Comparison of ENCODE assay signal across 10 mouse cellular contexts in the genomic region with DNA sequence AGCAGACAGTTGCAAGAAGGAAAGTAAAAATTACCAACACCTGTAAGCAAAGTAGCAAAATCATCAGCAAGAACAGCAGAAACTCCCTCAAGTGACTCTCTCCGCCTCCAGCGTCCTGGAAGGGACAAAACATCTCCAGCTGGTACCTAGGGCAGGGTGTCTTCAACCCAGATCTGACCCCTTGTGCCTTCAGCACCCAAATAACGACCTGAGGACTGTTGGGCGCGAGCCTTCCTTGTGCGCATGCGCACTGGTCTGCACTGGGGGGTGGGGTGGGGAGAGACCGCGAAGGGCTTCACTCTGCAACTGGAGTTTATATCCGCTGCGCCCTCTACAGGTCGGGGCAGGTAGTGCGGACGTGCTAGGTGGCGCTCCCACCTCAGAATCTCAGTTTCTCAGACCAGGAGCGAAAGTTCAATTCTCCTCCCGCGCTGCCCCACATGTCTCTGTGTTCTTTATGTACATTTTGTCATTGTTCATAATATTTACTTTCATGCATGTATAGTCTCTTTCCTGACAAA. TPM values are rescaled to one million over a fixed set of nuclear protein-coding genes. Genes with fewer than 3 reads are reported as not detected.
DNase-seq lines count a peak whose midpoint lies in the region; ATAC-seq and TF ChIP-seq lines count a peak whose summit lies in the region.
"Had no signal": no experiment of that assay in that cellular context is flagged by ENCODE, and none has a peak within 500 bp of the region (broad histone marks: within the 10 kb centered on the region; RNA-seq: fewer than 3 reads in every experiment).

No protein-coding gene starts in this region.

- TF ChIP-seq EP300 in heart, postnatal 0 days (IDR thresholded peaks at IDR 0.05; ENCODE audit: low read depth): no peak

- 74% methylated on average over 18 of the region's 18 CpGs for WGBS in heart, postnatal 0 days
- 81% methylated on average over 18 of the region's 18 CpGs for WGBS in forebrain, embryonic 16.5 days

- ATAC-seq in heart, postnatal 0 days (ENCODE audit: insufficient read depth, low read depth): no peak
- ATAC-seq in forebrain, embryonic 16.5 days: no peak

- no peak for DNase-seq in heart, postnatal 0 days (ENCODE audit: low spot score)
- DNase-seq in heart, adult 9 months (ENCODE audit: low spot score in 2 of 2): no peak
- peak; percentile 42 for DNase-seq in CD4-positive helper T cell, adult 2 months (ENCODE audit: low read depth, low spot score)
- DNase-seq in c-Kit-positive CD71-positive TER-119-negative erythroid progenitor cells, embryonic 14.5 days (ENCODE audit: low read depth): peak; percentile 21
- DNase-seq in natural killer cell, adult 2 months (ENCODE audit: low spot score in 2 of 2): peak; percentile 16 to 31
- no peak for DNase-seq in Muller cell, postnatal 12 days (ENCODE audit: inconsistent ontology term)
- no peak for DNase-seq in cerebellum, adult 9-10 months

- peak; percentile 33 for TF ChIP-seq CTCF in heart, postnatal 0 days (IDR thresholded peaks at IDR 0.05; ENCODE audit: low read depth)

- H3K9me3 ChIP-seq in heart, postnatal 0 days (replicated peaks; ENCODE audit: control insufficient read depth, low read length): no peaks in the 10 kb centered on the region
- no peaks in the 10 kb centered on the region for H3K9me3 ChIP-seq in forebrain, embryonic 16.5 days (ENCODE audit: control insufficient read depth, low read length)

- H3K9ac ChIP-seq in heart, postnatal 0 days (replicated peaks; ENCODE audit: low read depth, low read length): no peak overlapping the region
- no peak overlapping the region for H3K9ac ChIP-seq in forebrain, embryonic 16.5 days (replicated peaks; ENCODE audit: low read depth, low read length)

- no peak overlapping the region for H3K4me2 ChIP-seq in heart, postnatal 0 days (ENCODE audit: low read depth, low read length)
- H3K4me2 ChIP-seq in forebrain, embryonic 16.5 days (ENCODE audit: low read length): no peak overlapping the region

- H3K27me3 ChIP-seq in heart, postnatal 0 days (ENCODE audit: control insufficient read depth, insufficient read depth, low read length): peaks cover 5% of the 10 kb centered on the region; the same call in 1 of the 2 replicates
- H3K27me3 ChIP-seq in forebrain, embryonic 16.5 days (replicated peaks; ENCODE audit: control insufficient read depth, insufficient read depth, low read length): no peaks in the 10 kb centered on the region

- H3K4me3 ChIP-seq in heart, postnatal 0 days (ENCODE audit: low read depth, low read length): no peak overlapping the region
- no peak overlapping the region for H3K4me3 ChIP-seq in forebrain, embryonic 16.5 days (replicated peaks; ENCODE audit: low read length)

- H3K4me1 ChIP-seq in heart, postnatal 0 days (ENCODE audit: control insufficient read depth, insufficient read depth): no peaks in the 10 kb centered on the region
- no peaks in the 10 kb centered on the region for H3K4me1 ChIP-seq in forebrain, embryonic 16.5 days (replicated peaks; ENCODE audit: control insufficient read depth, insufficient read depth, low read length)

- H3K27ac ChIP-seq in heart, postnatal 0 days (ENCODE audit: low read depth): no peak overlapping the region
- H3K27ac ChIP-seq in forebrain, embryonic 16.5 days (ENCODE audit: low read length): no peak overlapping the region

- no peaks in the 10 kb centered on the region for H3K36me3 ChIP-seq in heart, postnatal 0 days (replicated peaks; ENCODE audit: control insufficient read depth, insufficient read depth, low read length)
- H3K36me3 ChIP-seq in forebrain, embryonic 16.5 days (ENCODE audit: control insufficient read depth, insufficient read depth): no peaks in the 10 kb centered on the region

RNA-seq across cellular contexts. Expression of a gene that starts 12.5 kb away (rescaled TPM):
- not detected in 2 replicates for total RNA-seq in heart, postnatal 0 days (2014; rRNA removed; ENCODE audit: low replicate concordance)
- not detected in 2 replicates for polyA plus RNA-seq in heart, postnatal 0 days (2015; fragmentation: Nextera tagmentation; extraction: Ambion mirVana)
- polyA plus RNA-seq in forebrain, embryonic 16.5 days (2015; fragmentation: Nextera tagmentation; extraction: Ambion mirVana): not detected in 2 replicates
- total RNA-seq: left cerebral cortex, postnatal 4 days had no signal
- polyA plus RNA-seq: neural tube, embryonic 14.5 days had no signal

RNA-seq across cellular contexts. Expression of a gene that starts 25.0 kb away (rescaled TPM):
- total RNA-seq in heart, postnatal 0 days (2014; rRNA removed; ENCODE audit: low replicate concordance): 1.2 and 2.6 TPM in 2 replicates
- polyA plus RNA-seq in heart, postnatal 0 days (2015; fragmentation: Nextera tagmentation; extraction: Ambion mirVana): 1.1 and 1.5 TPM in 2 replicates
- 243 and 248 TPM in 2 replicates for polyA plus RNA-seq in forebrain, embryonic 16.5 days (2015; fragmentation: Nextera tagmentation; extraction: Ambion mirVana)

RNA-seq across cellular contexts. Expression of a gene that starts 42.0 kb away (rescaled TPM):
- 36.8 and 39.1 TPM in 2 replicates for total RNA-seq in heart, postnatal 0 days (2014; rRNA removed; ENCODE audit: low replicate concordance)
- polyA plus RNA-seq in heart, postnatal 0 days (2015; fragmentation: Nextera tagmentation; extraction: Ambion mirVana): 27.7 and 33.5 TPM in 2 replicates
- 42.4 and 56.3 TPM in 2 replicates for polyA plus RNA-seq in forebrain, embryonic 16.5 days (2015; fragmentation: Nextera tagmentation; extraction: Ambion mirVana)

Comparison
In these comparisons a context has a peak if more than half of its experiments do, and no peak if none do; other contexts are left out.
1. DNase-seq: peak in CD4-positive helper T cell, adult 2 months (single experiment), c-Kit-positive CD71-positive TER-119-negative erythroid progenitor cells, embryonic 14.5 days (single experiment) and natural killer cell, adult 2 months (2 of 2); none in heart, postnatal 0 days (single experiment), heart, adult 9 months (0 of 2), Muller cell, postnatal 12 days (single experiment) and cerebellum, adult 9-10 months (single experiment).
2. RNA of a gene that starts 25.0 kb away (polyA plus RNA-seq): 243 to 248 TPM in forebrain, embryonic 16.5 days; 1.1 to 1.5 TPM in heart, postnatal 0 days; every median in the first group is over 10 times any median in the second.